Mouse (Mus musculus) liver, embryonic 14.5 days (tissue): ENCODE results near the gene Tmcc1. TPM values are rescaled to one million over a fixed set of nuclear protein-coding genes. Genes with fewer than 3 reads are reported as not detected.

Source experiments
- ATAC-seq: fragments of 200-750 bp; cut with Nextera tagmentation; 2 replicates; pipeline ENCODE4 v1.8.0; 2017; ENCODE audit warnings: moderate number of reproducible peaks, mild to moderate bottlenecking, moderate library complexity; ENCODE audit not compliant: insufficient read depth
- DNase-seq, 3 experiments: peaks; one replicate each; pipeline ENCODE4 v3.0.0-alpha.2; 2012 to 2013; ENCODE audit warnings: low read depth in 3 of 3, low spot score in 3 of 3
- H3K27ac ChIP-seq: fragments of 300-500 bp; sonication (generic); 2 replicates; pipeline ENCODE4 v1.5.1; 2014; ENCODE audit warnings: moderate library complexity, mild to moderate bottlenecking, control low read depth, inconsistent platforms
- H3K27me3 ChIP-seq: fragments of 300-500 bp; sonication (generic); 2 replicates; pipeline ENCODE4 v1.6.1; 2014; ENCODE audit warnings: mild to moderate bottlenecking, low read length, moderate library complexity; ENCODE audit not compliant: control insufficient read depth, insufficient read depth
- H3K36me3 ChIP-seq: fragments of 300-500 bp; sonication (generic); replicated peaks from 2 replicates; pipeline ENCODE4 v1.6.1; 2014; ENCODE audit warnings: low read depth; ENCODE audit not compliant: control insufficient read depth, insufficient read depth
- H3K4me1 ChIP-seq, 2 experiments: fragments of 200-500 bp in 1 of 2; fragments of 300-500 bp in 1 of 2; sonication (generic) in 1 of 2; replicated peaks; 2 replicates each; pipeline ENCODE4 v1.6.1; 2012 to 2014; ENCODE audit warnings: antibody characterized with exemption in 1 of 2, inconsistent platforms in 1 of 2, low read length in 1 of 2; ENCODE audit not compliant: control insufficient read depth in 2 of 2, insufficient read depth in 2 of 2
- H3K4me2 ChIP-seq: fragments of 300-500 bp; sonication (generic); 2 replicates; pipeline ENCODE4 v1.6.1; 2014; ENCODE audit warnings: low read depth, mild to moderate bottlenecking, control low read depth, moderate library complexity
- H3K4me3 ChIP-seq, 2 experiments: fragments of 200-500 bp in 1 of 2; fragments of 300-500 bp in 1 of 2; sonication (generic) in 1 of 2; 2 replicates each; pipeline ENCODE4 v1.5.1; 2012 to 2014; ENCODE audit warnings: low read depth in 2 of 2, low read length in 2 of 2, mild to moderate bottlenecking in 2 of 2, control low read depth in 1 of 2, inconsistent platforms in 1 of 2, moderate library complexity in 1 of 2; ENCODE audit not compliant: insufficient read depth in 1 of 2
- H3K9ac ChIP-seq: fragments of 300-500 bp; sonication (generic); replicated peaks from 2 replicates; pipeline ENCODE4 v1.6.1; 2014; ENCODE audit warnings: mild to moderate bottlenecking, control low read depth, moderate library complexity
- H3K9me3 ChIP-seq: fragments of 300-500 bp; sonication (generic); 2 replicates; pipeline ENCODE4 v1.6.1; 2016; ENCODE audit warnings: low read length, mixed read lengths; ENCODE audit not compliant: control insufficient read depth
- CTCF ChIP-seq: IDR thresholded peaks from 2 replicates; pipeline ENCODE4 v1.5.1; 2016; ENCODE audit warnings: antibody characterized with exemption, low read depth, control low read depth
- EP300 ChIP-seq: IDR thresholded peaks from 2 replicates; pipeline ENCODE4 v1.6.1; 2016; ENCODE audit warnings: antibody characterized with exemption, low read depth
- whole genome bisulfite sequencing: fragments of 180-500 bp; shearing (Covaris S2); extraction: QIAGEN DNeasy Blood & Tissue Kit; methylation state at CpG from one replicate; pipeline ENCODE4 v1.1.7; 2014; ENCODE audit not compliant: insufficient replicate concordance; 5-methylcytosine and 5-hydroxymethylcytosine counted together
- polyA plus RNA-seq, 2 experiments: library from polyadenylated mRNA; depleted of rRNA in 1 of 2; stranded (reverse) in 1 of 2; unstranded in 1 of 2; fragments of >200 nt; fragmentation: Nextera tagmentation in 1 of 2; extraction: Ambion mirVana in 1 of 2; gene quantifications; 2 replicates each; pipeline versions ENCODE4 v1.2.1 to v1.2.3; 2012 to 2014

The Tmcc1 gene
- polyA plus RNA-seq, 2 experiments = 2.6 to 3.2 TPM

DNA sequence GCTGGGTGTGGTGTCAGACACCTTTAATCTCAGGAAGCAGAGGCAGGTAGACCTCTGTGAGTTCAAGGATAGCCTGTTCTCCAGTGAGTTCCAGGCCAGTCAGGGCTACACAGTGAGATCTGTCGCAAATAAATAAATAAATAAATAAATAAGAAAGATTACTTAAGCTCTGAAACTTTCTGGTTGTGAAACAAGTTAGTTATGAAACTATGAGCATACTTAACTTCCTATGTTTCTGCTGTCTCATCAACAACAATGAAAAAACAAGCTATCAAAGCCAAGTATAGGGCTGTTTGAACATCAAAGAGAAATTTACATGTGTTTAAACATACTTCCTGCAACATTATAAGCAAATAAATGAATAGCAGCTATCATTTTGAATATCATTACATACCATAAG lies 61.5 kb downstream of the Tmcc1 start:
- H3K27me3 ChIP-seq = no peaks in the 10 kb centered on the region
- no peak for TF ChIP-seq CTCF
- TF ChIP-seq EP300 = no peak
- 66% methylated on average over 1 of the region's 1 CpGs for WGBS
- no peak overlapping the region for H3K27ac ChIP-seq
- H3K36me3 ChIP-seq = no peaks in the 10 kb centered on the region
- ATAC-seq = no peak
- H3K4me3 ChIP-seq = no peak overlapping the region
- no peak for DNase-seq
- H3K4me1 ChIP-seq = peaks cover 0 to 3% of the 10 kb centered on the region in 2 experiments; a peak in 1 of 4 replicates
- H3K9ac ChIP-seq = no peak overlapping the region
- no peaks in the 10 kb centered on the region for H3K9me3 ChIP-seq
- H3K4me2 ChIP-seq = no peak overlapping the region

DNA sequence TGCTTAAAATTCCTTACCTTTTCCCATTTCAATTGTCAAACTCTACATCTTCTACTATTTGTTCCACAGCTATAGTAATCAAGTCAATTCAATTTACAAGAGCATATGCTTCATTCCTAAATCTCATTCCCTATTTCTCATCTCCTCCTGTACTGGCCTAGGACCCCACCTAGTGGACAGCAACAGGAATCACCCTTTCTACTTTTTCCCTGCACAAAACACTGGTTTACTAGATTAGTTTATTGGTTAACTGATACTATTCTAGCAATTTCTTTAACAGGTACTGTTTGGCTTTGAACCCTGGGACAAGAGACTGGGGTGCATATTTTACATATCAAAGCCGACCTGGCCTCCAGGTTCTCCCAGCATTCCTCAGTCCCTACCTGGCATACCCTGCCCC lies 64.6 kb downstream of the Tmcc1 start:
- Histone ChIP-seq H3K36me3 (no peaks in the 10 kb centered on the region), H3K9ac (no peak overlapping the region), H3K4me1 (no peaks in the 10 kb centered on the region), H3K4me2 (no peak overlapping the region), H3K9me3 (no peaks in the 10 kb centered on the region), H3K27me3 (no peaks in the 10 kb centered on the region), H3K27ac (no peak overlapping the region), H3K4me3 (no peak overlapping the region)
- no peak for ATAC-seq
- whole genome bisulfite sequencing = 8% methylated on average over 1 of the region's 1 CpGs
- TF ChIP-seq EP300 (no peak), CTCF (peak; percentile 64)
- DNase-seq = no peak

DNA sequence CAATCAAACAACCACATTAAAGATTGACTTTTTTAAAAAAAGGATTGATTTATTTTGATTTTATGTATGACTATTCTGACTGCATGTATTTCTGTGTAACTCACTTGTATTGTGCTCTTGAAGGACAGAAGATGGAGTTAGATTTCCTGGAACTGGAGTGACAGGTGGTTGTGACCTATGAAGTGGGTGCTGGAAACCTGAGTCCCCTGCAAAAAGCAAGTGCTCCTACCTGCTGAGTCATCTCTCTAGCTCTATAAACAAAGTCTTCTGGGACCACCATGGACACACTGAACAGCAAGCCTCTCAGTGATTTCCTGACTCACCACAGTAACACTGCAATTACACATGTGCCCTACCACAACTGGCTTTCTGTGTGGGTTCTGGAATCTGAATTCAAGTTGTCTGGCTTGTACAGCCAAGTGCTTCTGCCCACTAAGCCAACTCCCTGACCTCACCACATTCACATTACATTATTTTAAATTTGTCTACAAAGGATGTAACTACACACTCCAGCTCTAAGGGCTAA lies 65.3 kb downstream of the Tmcc1 start:
- TF ChIP-seq CTCF (no peak), EP300 (no peak)
- Histone ChIP-seq H3K27me3 (no peaks in the 10 kb centered on the region), H3K9me3 (no peaks in the 10 kb centered on the region), H3K4me2 (no peak overlapping the region), H3K9ac (no peak overlapping the region), H3K4me1 (no peaks in the 10 kb centered on the region), H3K27ac (no peak overlapping the region), H3K36me3 (no peaks in the 10 kb centered on the region), H3K4me3 (no peak overlapping the region)
- DNase-seq (no peak), ATAC-seq (no peak)

DNA sequence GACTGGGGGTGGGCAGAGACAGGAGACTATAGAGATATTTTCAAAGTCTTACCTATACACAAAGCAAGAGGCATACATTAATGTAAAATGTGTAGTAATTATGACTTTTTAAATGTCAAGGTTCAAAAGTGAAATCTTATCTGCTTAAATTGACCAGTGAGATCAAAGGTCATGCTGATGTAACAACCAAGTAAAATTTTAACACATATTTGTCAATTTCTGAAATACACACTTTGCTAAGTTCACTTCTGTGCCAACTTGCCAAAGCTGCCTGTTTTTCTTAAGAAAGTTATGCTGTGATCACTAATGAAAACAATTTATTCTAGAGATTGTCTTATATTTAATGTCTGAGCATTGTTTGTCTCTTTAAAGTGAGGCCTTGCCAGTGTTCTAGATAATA lies 66.7 kb downstream of the Tmcc1 start:
- TF ChIP-seq CTCF = no peak
- TF ChIP-seq EP300 = no peak
- H3K9me3 ChIP-seq = no peaks in the 10 kb centered on the region
- no peak overlapping the region for H3K4me2 ChIP-seq
- H3K9ac ChIP-seq = no peak overlapping the region
- no peak overlapping the region for H3K4me3 ChIP-seq
- H3K4me1 ChIP-seq = no peaks in the 10 kb centered on the region
- H3K36me3 ChIP-seq = no peaks in the 10 kb centered on the region
- no peak overlapping the region for H3K27ac ChIP-seq
- H3K27me3 ChIP-seq = no peaks in the 10 kb centered on the region
- ATAC-seq (no peak), DNase-seq (no peak)

DNA sequence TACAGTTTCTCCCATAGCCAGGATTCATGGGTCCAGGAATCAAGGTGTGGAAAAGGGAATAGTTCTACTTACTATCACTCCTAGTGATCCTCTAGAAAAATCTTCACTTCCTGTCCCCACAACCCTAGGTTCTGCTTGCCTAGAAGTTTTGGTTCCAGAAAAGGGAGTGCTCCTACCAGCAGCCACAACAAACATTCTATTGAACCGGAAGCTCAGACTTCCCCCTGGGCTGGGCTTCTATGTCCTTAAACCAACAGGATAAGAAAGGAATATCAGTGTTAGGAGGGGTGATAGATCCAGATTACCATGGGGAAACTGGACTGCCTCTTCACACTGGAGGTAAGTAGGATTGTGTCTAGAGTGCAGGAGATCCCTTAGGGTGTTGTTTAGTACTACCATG lies 70.4 kb downstream of the Tmcc1 start:
- H3K4me1 ChIP-seq = no peaks in the 10 kb centered on the region
- no peak for DNase-seq
- no peaks in the 10 kb centered on the region for H3K27me3 ChIP-seq
- no peaks in the 10 kb centered on the region for H3K36me3 ChIP-seq
- ATAC-seq = no peak
- WGBS = 72% methylated on average over 1 of the region's 1 CpGs
- H3K9ac ChIP-seq = no peak overlapping the region
- no peak overlapping the region for H3K27ac ChIP-seq
- H3K4me2 ChIP-seq = no peak overlapping the region
- no peak overlapping the region for H3K4me3 ChIP-seq
- TF ChIP-seq CTCF (no peak), EP300 (no peak)
- H3K9me3 ChIP-seq = no peaks in the 10 kb centered on the region
